Mouse (Mus musculus) embryonic facial prominence, embryonic 14.5 days (tissue): ENCODE results near the gene Ppm1a. TPM values are rescaled to one million over a fixed set of nuclear protein-coding genes. Genes with fewer than 3 reads are reported as not detected.

Source experiments
- ATAC-seq: fragments of 200-750 bp; cut with Nextera tagmentation; 2 replicates; pipeline ENCODE4 v1.8.0; 2017; ENCODE audit warnings: low read depth, moderate number of reproducible peaks, moderate TSS enrichment
- DNase-seq: peaks from one replicate; pipeline ENCODE4 v3.0.0-alpha.2; 2015; ENCODE audit warnings: low spot score
- H3K27ac ChIP-seq: fragments of 300-500 bp; sonication (generic); replicated peaks from 2 replicates; pipeline ENCODE4 v1.5.1; 2014; ENCODE audit warnings: low read depth, mild to moderate bottlenecking, low read length, moderate library complexity
- H3K27me3 ChIP-seq: fragments of 300-500 bp; sonication (generic); replicated peaks from 2 replicates; pipeline ENCODE4 v1.6.1; 2014; ENCODE audit warnings: low read length; ENCODE audit not compliant: control insufficient read depth, insufficient read depth
- H3K36me3 ChIP-seq: fragments of 300-500 bp; sonication (generic); 2 replicates; pipeline ENCODE4 v1.6.1; 2014; ENCODE audit warnings: low read length, mixed read lengths; ENCODE audit not compliant: control insufficient read depth, insufficient read depth
- H3K4me1 ChIP-seq: fragments of 300-500 bp; sonication (generic); 2 replicates; pipeline ENCODE4 v1.6.1; 2014; ENCODE audit warnings: antibody characterized with exemption, low read length; ENCODE audit not compliant: control insufficient read depth, insufficient read depth
- H3K4me2 ChIP-seq: fragments of 300-500 bp; sonication (generic); 2 replicates; pipeline ENCODE4 v1.6.1; 2014; ENCODE audit warnings: low read depth, mild to moderate bottlenecking, low read length, moderate library complexity, mixed read lengths
- H3K4me3 ChIP-seq: fragments of 300-500 bp; sonication (generic); 2 replicates; pipeline ENCODE4 v1.5.1; 2014; ENCODE audit warnings: low read depth, mild to moderate bottlenecking, low read length
- H3K9ac ChIP-seq: fragments of 300-500 bp; sonication (generic); 2 replicates; pipeline ENCODE4 v1.6.1; 2014; ENCODE audit warnings: low read depth, mild to moderate bottlenecking, low read length, moderate library complexity, mixed read lengths
- H3K9me3 ChIP-seq: fragments of 300-500 bp; sonication (generic); 2 replicates; pipeline ENCODE4 v1.6.1; 2016; ENCODE audit warnings: low read length; ENCODE audit not compliant: control insufficient read depth
- WGBS: fragments of 180-500 bp; shearing (Covaris S2); extraction: QIAGEN DNeasy Blood & Tissue Kit; methylation state at CpG from one replicate; pipeline ENCODE4 v1.1.7; 2014; 5-methylcytosine and 5-hydroxymethylcytosine counted together
- polyA plus RNA-seq: library from polyadenylated mRNA; unstranded; fragments of >200 nt; fragmentation: Nextera tagmentation; extraction: Ambion mirVana; gene quantifications from 2 replicates; pipeline ENCODE4 v1.2.1, GENCODE M21; 2014

The Ppm1a gene
- polyA plus RNA-seq, 1 experiment from 2014 or later, result 84.3 TPM

DNA sequence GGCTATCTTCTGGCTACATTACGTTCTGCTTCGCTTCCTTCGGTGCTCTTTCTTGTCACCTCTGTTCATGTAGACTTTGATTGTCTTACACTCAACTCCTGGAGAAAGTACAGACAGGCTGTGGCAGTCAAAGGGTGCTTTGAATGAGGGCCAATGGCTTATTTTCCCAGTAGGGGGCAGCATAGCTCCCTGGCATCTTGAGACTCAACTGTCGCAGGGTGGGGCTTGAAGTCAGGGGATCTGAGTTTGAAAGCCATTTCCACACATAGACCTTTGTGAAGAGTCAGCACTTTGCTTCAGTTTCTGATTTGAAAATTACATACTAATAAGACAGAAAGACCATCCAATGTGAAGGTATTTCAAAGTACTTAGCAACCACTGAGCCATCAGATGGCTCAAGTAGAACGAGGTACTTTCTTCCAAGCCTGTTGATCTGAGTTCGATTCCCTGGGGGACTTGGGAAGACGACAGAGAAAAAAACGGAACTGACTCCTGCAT, 78.3 kb downstream of the Ppm1a start:
- Histone ChIP-seq H3K9ac (no peak overlapping the region), H3K9me3 (no peaks in the 10 kb centered on the region), H3K27ac (no peak overlapping the region), H3K4me1 (peaks cover 9% of the 10 kb centered on the region; the same call in 1 of the 2 replicates), H3K27me3 (peaks cover 28% of the 10 kb centered on the region), H3K4me2 (no peak overlapping the region), H3K36me3 (no peaks in the 10 kb centered on the region), H3K4me3 (no peak overlapping the region)
- 70% methylated on average over 8 of the region's 8 CpGs for WGBS
- no peak for ATAC-seq
- no peak for DNase-seq

DNA sequence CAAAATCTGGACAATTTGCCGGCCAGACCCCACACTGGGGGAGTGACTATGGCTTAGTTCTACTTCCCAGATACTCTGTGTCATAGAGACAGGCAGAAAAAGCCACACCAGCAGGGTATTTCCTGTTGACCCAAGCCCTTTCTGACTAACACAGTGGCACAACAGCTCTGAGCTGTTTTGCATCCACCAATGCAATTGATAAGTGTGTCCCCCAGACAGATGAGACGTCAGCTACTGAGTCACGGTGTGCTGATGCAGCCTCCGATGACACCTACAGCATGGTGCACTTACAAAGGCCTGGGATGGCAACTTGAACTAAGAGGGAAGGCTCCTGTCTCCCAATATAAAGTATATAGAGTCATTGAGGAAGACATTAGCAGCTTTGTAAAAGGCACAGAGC, 80.0 kb downstream of the Ppm1a start:
- Histone ChIP-seq H3K27me3 (peaks cover 11% of the 10 kb centered on the region), H3K4me2 (no peak overlapping the region), H3K9me3 (no peaks in the 10 kb centered on the region), H3K36me3 (no peaks in the 10 kb centered on the region), H3K4me1 (0 out of 2 replicates have a peak, but pooled peaks cover under 1% of the 10 kb centered on the region), H3K9ac (no peak overlapping the region), H3K27ac (no peak overlapping the region), H3K4me3 (no peak overlapping the region)
- ATAC-seq (no peak), DNase-seq (no peak)
- 76% methylated on average over 4 of the region's 4 CpGs for WGBS

DNA sequence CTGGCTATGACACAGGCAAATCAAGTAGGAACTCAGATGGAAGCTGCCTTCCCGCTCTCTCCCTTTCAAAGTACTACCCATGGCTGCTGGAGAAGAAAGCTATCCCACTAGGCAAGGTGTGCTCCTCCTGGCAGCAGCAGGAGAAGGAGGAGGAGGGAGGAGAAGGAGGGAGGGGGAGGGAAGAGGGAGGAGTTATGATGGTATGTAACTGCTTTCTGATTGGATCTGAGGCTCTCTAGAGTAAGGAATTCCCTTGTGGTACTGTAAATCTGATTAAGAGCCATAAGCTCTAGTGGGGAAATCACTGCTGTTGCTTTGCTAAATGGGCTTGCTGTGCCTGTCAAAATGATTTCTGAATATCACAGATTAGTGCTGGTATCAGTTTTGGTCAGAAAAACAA, 84.2 kb downstream of the Ppm1a start:
- Histone ChIP-seq H3K9me3 (no peaks in the 10 kb centered on the region), H3K9ac (no peak overlapping the region), H3K27ac (no peak overlapping the region), H3K27me3 (peaks cover 8% of the 10 kb centered on the region), H3K4me2 (no peak overlapping the region), H3K4me1 (0 out of 2 replicates have a peak, but pooled peaks cover 6% of the 10 kb centered on the region), H3K4me3 (no peak overlapping the region), H3K36me3 (no peaks in the 10 kb centered on the region)
- ATAC-seq, result no peak
- 90% methylated on average over 1 of the region's 1 CpGs for WGBS
- no peak for DNase-seq

DNA sequence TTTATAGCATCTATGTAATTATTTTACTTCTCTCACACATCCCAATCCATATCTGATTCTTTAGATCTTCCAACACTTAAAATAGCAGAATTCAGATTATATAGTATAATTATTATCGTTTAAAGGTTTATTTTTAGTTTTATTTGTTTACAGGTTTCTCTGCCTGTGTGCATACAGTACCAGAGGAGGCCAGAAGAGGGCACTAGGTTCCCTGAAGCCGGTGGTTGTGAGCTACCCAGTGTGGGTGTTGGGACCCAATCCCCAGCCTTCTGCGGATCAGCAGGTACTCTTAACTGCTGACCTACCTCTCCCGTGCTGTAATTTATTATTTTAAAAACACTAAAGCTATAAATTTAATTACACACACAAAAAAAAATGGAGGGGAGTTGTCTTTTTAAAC, 85.9 kb downstream of the Ppm1a start:
- H3K36me3 ChIP-seq, result no peaks in the 10 kb centered on the region
- peaks cover 21% of the 10 kb centered on the region for H3K27me3 ChIP-seq
- no peak overlapping the region for H3K4me3 ChIP-seq
- WGBS, result 88% methylated on average over 4 of the region's 4 CpGs
- DNase-seq (no peak), ATAC-seq (no peak)
- H3K9me3 ChIP-seq, result no peaks in the 10 kb centered on the region
- no peak overlapping the region for H3K27ac ChIP-seq
- H3K9ac ChIP-seq, result no peak overlapping the region
- H3K4me1 ChIP-seq, result 0 out of 2 replicates have a peak, but pooled peaks cover 6% of the 10 kb centered on the region
- no peak overlapping the region for H3K4me2 ChIP-seq

DNA sequence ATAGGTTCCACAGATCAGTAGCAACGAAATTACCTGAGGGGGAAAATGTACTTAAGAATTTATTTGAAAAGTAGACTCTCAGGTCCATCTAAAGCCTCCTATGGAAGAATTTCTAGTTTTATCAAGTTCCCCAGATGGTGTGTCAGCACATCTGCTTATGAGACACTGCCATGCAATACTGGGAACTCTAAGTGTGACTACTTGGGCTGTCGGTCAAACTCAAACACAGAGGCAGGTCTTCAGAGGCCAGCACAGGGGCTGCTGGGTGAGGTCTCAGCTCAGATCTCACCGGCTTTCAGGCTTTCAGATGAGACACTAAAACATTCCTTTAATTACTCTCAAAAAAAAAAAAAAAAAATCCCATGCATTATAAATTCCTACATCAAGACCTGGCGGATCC, 86.3 kb downstream of the Ppm1a start:
- DNase-seq (no peak), ATAC-seq (no peak)
- no peaks in the 10 kb centered on the region for H3K36me3 ChIP-seq
- 63% methylated on average over 4 of the region's 4 CpGs for WGBS
- H3K4me2 ChIP-seq, result peak overlapping the region; percentile 47
- peaks cover 23% of the 10 kb centered on the region for H3K27me3 ChIP-seq
- no peak overlapping the region for H3K27ac ChIP-seq
- H3K9me3 ChIP-seq, result no peaks in the 10 kb centered on the region
- no peak overlapping the region for H3K9ac ChIP-seq
- H3K4me3 ChIP-seq, result no peak overlapping the region
- H3K4me1 ChIP-seq, result 0 out of 2 replicates have a peak, but pooled peaks cover 6% of the 10 kb centered on the region

DNA sequence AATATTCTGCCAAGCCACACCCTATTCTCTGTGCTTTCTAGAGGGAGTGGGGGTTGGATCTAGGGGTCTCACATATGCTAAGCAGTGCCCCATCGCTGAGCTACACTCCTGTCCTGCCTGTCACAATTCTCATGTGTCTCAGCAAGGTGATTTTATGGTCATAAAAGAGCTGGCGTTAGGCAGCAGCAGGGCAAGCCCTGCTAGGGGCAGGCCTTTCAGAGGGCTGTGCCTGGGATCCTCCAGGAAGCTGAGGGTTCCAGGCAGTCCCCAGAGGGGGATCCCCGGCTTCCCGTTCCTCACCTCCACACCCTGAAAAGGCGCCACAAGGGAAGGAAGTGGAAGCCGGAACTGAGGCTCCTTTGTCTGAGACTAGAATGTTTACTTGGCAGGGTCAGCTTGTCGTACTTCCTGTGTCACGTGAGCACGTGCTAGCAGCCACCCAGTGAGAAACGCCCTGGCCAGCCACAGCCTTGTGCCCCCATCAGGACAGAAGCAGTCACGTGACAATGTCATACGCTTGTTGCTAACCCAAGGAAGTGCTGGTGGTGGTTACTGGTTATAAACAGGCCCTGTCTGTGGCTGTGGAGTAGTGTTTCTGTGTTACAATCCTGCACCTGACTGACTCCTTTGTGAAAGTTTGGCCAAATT, 86.8 kb downstream of the Ppm1a start:
- ATAC-seq (peak; percentile 87), DNase-seq (peak; percentile 90)
- H3K9me3 ChIP-seq, result no peaks in the 10 kb centered on the region
- H3K36me3 ChIP-seq, result no peaks in the 10 kb centered on the region
- H3K4me3 ChIP-seq, result peak overlapping the region; percentile 20
- peaks cover 23% of the 10 kb centered on the region for H3K27me3 ChIP-seq
- 7% methylated on average over 9 of the region's 12 CpGs for WGBS
- peak overlapping the region; percentile 47 for H3K4me2 ChIP-seq
- H3K4me1 ChIP-seq, result 0 out of 2 replicates have a peak, but pooled peaks cover 6% of the 10 kb centered on the region
- no peak overlapping the region for H3K27ac ChIP-seq
- peak overlapping the region; percentile 44 for H3K9ac ChIP-seq

DNA sequence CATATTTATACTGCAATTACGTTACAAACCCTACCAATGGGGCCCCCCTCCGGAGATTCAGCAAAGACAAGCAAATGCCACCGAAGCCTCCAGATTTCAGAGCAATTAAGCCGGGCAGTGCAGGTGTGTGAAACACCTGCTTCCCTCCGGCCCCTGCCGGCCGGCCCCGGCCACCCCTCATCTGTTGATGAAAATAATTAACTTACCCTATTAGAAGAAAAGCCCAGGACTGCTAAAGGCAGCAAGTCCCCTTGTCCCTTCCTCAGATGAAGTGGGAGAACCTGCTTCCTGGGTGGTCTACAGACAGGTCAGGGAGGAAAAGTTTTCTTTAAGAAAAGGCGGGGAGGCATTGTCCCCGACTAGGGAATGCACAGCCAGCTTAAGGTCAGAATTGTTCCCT, 88.7 kb downstream of the Ppm1a start:
- H3K9ac ChIP-seq, result no peak overlapping the region
- H3K27me3 ChIP-seq, result peaks cover 23% of the 10 kb centered on the region
- H3K4me3 ChIP-seq, result no peak overlapping the region
- DNase-seq, result no peak
- 17% methylated on average over 10 of the region's 10 CpGs for WGBS
- H3K4me2 ChIP-seq, result no peak overlapping the region
- no peak overlapping the region for H3K27ac ChIP-seq
- ATAC-seq, result no peak
- 0 out of 2 replicates have a peak, but pooled peaks cover 6% of the 10 kb centered on the region for H3K4me1 ChIP-seq
- no peaks in the 10 kb centered on the region for H3K9me3 ChIP-seq
- H3K36me3 ChIP-seq, result no peaks in the 10 kb centered on the region

DNA sequence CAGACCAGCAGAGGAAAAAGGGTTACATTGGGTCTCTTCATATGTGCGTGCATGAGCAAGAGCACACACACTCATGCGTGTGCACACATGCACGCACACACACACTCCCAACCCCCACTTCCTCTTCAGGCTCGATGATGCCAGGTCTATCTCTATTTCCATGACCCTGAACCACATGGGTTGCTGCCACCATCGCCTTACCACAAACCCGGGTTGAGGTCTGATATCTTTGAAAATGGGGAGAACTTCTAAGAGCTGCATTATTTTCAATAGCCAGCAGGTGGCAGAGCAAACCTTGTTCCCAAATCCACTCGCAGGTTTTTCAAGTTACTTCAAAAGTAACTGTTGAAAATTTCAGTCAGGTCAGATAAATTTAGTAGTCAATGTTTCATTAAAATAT, 90.5 kb downstream of the Ppm1a start:
- 35% methylated on average over 7 of the region's 7 CpGs for WGBS
- no peak for ATAC-seq
- Histone ChIP-seq H3K27me3 (peaks cover 30% of the 10 kb centered on the region), H3K4me2 (no peak overlapping the region), H3K9ac (no peak overlapping the region), H3K27ac (no peak overlapping the region), H3K4me1 (0 out of 2 replicates have a peak, but pooled peaks cover 6% of the 10 kb centered on the region), H3K36me3 (no peaks in the 10 kb centered on the region), H3K4me3 (no peak overlapping the region), H3K9me3 (no peaks in the 10 kb centered on the region)
- peak; percentile 76 for DNase-seq
